Mouse (Mus musculus): ENCODE measurements around the gene Prl7d1.
"Not testable (repeated sequence)": the region's sequence is repeated elsewhere in the genome, so short reads cannot be mapped to it uniquely, and the experiment has no call there.

The Prl7d1 gene

DNA sequence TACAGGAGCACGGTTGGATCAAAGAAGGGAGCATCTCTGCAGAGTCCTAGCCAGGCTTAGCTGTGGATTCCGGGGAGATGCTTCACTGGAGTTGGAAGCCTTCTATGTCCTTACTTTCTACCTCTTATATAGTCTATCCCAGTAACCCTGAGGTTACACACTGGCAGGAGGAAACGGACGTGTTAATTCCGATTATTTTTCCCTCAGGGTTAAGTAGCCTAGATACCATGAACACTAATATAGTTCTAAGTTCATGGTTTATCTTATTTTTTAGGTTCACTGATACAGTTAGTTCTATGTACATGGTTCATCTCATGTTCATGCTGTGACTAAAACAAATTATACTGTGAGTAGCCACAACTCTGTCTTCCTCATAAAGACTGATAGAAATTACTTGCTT is at the start of gene Prl7d1:
Gene Prl7d1, minus strand, starts transcription at position 101 of the 400 bp plus-strand sequence.
- DNase-seq (ENCODE audit: low spot score) = no peak

DNA sequence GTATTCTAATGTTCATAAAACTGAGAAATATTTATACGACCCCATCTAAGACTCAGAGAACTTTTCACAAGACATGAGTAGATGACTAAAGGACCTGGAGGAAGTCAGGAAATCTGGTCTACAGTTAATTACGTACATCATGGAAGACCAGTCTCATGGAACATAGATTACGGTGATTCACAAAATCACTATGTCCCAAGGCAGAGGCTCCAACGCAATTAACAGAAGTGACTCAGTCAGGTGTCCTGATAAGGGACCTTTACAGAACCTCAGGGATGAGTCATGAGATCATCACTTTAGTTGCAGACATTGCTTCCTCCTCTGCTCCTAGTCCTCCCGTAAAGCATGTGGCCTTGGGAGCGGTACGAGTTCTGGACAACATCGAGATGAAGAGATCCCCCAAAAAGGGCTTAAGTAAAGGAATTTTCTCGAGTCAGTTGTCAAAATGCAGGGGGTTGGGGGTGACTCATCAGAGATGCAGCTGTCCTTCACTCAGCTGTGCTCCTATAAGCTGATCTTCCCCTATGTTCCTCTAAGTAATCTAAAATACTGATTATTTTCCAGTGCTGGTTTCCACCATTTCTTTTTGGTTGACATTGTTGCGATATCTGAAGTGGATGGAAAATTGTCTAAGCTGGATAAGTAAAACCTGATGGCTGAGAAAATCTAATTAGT is 18.1 kb upstream of the Prl7d1 start:
- DNase-seq (ENCODE audit: low spot score) = no peak

DNA sequence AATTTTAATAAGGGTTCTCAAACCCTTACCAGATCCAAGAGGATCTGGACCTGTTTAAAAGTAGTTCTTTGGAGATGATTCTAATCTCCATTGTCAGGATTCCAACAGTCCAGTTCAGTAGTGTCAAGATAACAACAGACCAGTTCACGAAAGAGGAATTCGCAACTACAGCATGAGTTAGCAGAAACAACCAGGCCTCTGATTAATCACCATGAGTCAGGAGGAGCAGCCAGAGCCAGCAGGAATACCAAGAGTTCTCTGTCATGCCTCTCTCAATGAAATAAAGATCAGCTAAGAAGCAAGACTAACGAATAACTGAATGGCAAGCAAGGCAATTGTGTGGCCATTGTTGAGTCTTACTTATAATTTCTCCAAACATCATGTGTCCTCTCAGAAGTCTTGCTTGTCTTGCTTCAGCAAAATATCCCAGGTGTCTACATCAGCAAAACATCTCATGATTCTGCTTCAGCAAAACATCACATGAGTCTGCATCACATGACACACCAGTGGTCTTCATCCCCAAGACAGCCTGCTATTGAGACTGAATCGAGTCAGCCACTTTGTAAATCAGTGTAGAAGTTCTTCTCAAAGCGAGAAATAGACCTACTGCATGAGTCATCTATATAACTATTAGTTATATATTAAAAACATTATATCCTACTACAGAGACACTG is 13.9 kb upstream of the Prl7d1 start:
- not testable (repeated sequence) for DNase-seq (ENCODE audit: low spot score)

DNA sequence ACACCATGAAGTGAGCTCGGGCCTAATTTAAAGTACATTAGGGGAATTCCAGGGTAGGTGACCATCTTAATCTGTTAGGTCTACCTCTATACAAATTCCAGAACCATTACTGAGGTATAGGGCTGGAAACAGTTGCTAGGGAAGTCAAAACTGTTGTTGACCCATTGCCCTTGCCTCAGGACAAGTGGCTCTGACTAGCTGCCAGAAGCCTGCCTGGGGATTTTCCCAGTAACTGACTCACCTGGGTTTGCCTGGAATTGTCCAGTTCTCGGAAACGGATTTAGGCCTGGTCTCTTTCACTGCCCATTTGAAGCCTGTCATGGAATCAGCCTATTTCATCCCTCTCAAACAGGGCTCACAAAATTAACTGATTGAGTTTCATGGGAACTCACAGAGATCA is 8.5 kb upstream of the Prl7d1 start:
- not testable (repeated sequence) for DNase-seq (ENCODE audit: low spot score)

DNA sequence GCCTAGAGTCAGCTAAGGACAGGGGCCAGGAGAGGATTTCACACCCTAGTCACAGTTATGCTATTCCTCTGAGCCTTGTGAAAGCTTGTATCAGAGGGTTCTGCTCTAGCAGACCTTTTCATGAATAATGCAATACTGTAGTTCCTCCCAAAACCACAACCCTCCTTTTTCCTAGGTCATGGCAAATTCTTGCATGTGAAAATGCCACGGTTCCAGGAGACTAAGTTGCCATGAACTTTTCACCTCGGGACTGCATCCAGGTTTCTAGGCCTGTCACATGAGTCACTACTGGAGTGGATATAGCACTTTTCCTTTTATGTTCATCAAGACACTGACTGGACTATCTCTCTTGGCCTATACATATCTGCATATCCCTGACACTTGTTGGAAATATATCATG is 10.0 kb downstream of the Prl7d1 start:
- no peak for DNase-seq (ENCODE audit: low spot score)

DNA sequence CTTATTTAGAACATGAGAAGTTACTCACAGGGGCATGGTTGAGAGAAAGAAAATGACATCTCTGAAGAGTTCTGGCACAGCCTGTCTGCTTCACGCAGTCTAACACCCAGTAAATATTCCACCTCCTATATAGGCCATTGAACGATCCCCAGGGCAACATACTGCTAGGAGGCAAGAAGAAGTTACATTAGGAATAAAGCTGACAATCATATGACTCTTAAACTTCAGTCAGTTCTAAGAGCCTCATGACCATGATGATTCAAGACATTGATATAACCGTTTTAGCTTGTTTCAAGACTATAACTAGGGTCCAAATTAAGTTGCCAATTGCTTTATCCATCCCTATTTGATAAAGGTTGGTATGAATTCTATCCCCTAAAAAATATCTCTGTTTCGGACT is 48.6 kb downstream of the Prl7d1 start, which contains the start of gene Prl7a2:
Gene Prl7a2, minus strand, starts transcription at position 101 of the 400 bp plus-strand sequence.
- no peak for DNase-seq (ENCODE audit: low spot score)

DNA sequence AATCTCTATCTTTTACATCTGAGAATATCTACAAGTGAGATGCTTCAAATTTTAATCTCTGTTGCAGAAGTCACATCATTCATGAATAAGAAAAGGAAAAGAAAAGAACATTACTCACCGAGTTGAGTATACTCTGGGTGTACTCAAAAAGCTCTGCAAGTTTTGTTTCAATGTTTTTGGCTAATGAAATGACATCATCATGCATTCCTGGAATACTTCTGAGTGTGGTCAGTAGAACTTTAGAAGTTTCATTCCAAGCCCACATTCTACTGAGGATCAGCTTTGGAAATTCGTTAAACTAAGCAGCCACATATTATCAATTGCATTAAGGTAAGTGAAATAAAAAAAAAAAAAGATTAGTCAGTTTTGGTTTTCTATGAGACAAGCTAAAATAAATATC is 55.8 kb downstream of the Prl7d1 start:
- no peak for DNase-seq (ENCODE audit: low spot score)
